In the genomic region with DNA sequence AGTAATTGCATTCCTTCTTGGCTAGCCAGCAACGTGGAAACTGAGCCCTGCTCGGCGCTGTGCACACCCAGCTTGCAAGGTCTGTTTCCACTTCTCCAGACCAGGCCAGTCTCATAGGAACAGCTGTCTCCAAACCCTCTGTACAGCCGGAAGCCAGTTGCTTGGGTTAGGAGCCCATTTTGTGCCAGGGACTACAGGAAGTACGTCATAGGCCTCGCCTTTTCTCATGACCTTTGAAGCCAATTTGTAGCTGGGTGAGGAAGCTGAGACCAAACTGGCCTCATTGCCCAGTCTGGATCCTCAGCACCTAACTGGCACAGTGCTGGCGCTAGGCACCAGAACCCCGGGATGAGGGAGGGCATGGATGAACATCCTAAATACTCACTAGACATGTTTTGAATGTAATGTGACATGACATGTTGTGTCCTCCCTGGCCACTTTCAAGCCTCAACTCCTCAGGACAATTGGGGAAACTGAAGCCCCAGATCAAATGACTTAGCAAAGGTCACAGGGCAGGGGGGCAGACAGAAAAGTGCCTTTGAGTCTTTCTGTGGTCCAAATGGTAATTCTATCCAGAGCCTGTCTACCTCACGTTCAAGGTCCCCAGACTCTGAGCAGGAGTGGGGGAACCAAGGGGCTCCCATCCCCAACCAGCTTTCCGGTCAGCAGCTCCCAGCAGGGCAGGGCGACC, we compare ENCODE assay signal across 8 mouse cellular contexts.
A peak's percentile ranks its signal among the peaks of the same experiment; 100 is the strongest.
DNase-seq lines count a peak whose midpoint lies in the region; TF ChIP-seq lines count a peak whose summit lies in the region.

No protein-coding gene starts in this region.

- H3K79me2 ChIP-seq in liver, adult 2 months (ENCODE audit: control insufficient read depth, insufficient read depth, low read length) = no peaks in the 10 kb centered on the region

- TF ChIP-seq CTCF in liver, adult 2 months (IDR thresholded peaks at IDR 0.05; ENCODE audit: low read depth, low read length) = no peak

- peak overlapping the region; percentile 44 for H3K9ac ChIP-seq in liver, adult 2 months (ENCODE audit: low read depth, low read length)

- peaks cover 3% of the 10 kb centered on the region for H3K4me1 ChIP-seq in liver, adult 2 months (ENCODE audit: control insufficient read depth, insufficient read depth, low read length)
- peaks cover 36% of the 10 kb centered on the region for H3K4me1 ChIP-seq in embryonic facial prominence, embryonic 10.5 days
- H3K4me1 ChIP-seq in heart, embryonic 10.5 days = peaks cover 22% of the 10 kb centered on the region

- peak overlapping the region; percentile 47; the same call in 1 of the 2 replicates for H3K4me3 ChIP-seq in liver, adult 2 months (ENCODE audit: insufficient read depth, low read depth, low read length)
- H3K4me3 ChIP-seq in embryonic facial prominence, embryonic 10.5 days = peak overlapping the region; percentile 55
- peak overlapping the region; percentile 63 for H3K4me3 ChIP-seq in heart, embryonic 10.5 days

- H3K27me3 ChIP-seq in liver, adult 2 months (ENCODE audit: control insufficient read depth, insufficient read depth, low read length) = no peaks in the 10 kb centered on the region
- H3K27me3 ChIP-seq in embryonic facial prominence, embryonic 10.5 days (replicated peaks; ENCODE audit: low read depth, poor library complexity, severe bottlenecking) = no peaks in the 10 kb centered on the region
- H3K27me3 ChIP-seq in heart, embryonic 10.5 days (ENCODE audit: insufficient read depth, poor library complexity, severe bottlenecking) = no peaks in the 10 kb centered on the region

- H3K27ac ChIP-seq in liver, adult 2 months (replicated peaks; ENCODE audit: insufficient read depth, low read depth, low read length) = peak overlapping the region; percentile 46
- H3K27ac ChIP-seq in embryonic facial prominence, embryonic 10.5 days (replicated peaks) = peak overlapping the region; percentile 82
- H3K27ac ChIP-seq in heart, embryonic 10.5 days = peak overlapping the region; percentile 88

- peak; percentile 86 for DNase-seq in liver, adult 2 months (ENCODE audit: extremely low read depth, low read depth, low spot score)
- DNase-seq in liver = no peak
- DNase-seq in embryonic facial prominence, embryonic 10.5 days (ENCODE audit: low spot score) = peak; percentile 68
- DNase-seq in heart, embryonic 10.5 days (ENCODE audit: low spot score) = no peak
- DNase-seq in kidney, adult 9 months = peak; percentile 83
- peak; percentile 62 for DNase-seq in lung, postnatal 14 days
- peak; percentile 12 for DNase-seq in ovary, postnatal 14 days (ENCODE audit: low spot score)
- no peak for DNase-seq in layer of hippocampus, adult 11-12 months (ENCODE audit: low spot score)

- no peaks in the 10 kb centered on the region for H3K36me3 ChIP-seq in liver, adult 2 months (ENCODE audit: control insufficient read depth, insufficient read depth, low read length)
- H3K36me3 ChIP-seq in embryonic facial prominence, embryonic 10.5 days (replicated peaks) = no peaks in the 10 kb centered on the region
- no peaks in the 10 kb centered on the region for H3K36me3 ChIP-seq in heart, embryonic 10.5 days

- WGBS in liver, adult 2 months = 35% methylated on average over 11 of the region's 11 CpGs
- 20% methylated on average over 11 of the region's 11 CpGs for WGBS in embryonic facial prominence, embryonic 10.5 days
- 36% methylated on average over 11 of the region's 11 CpGs for WGBS in heart, embryonic 10.5 days

- no peak for TF ChIP-seq POLR2A in liver, adult 2 months (IDR thresholded peaks at IDR 0.05; ENCODE audit: extremely low read depth, insufficient read depth, low read length)

- no peaks in the 10 kb centered on the region for H3K9me3 ChIP-seq in embryonic facial prominence, embryonic 10.5 days
- H3K9me3 ChIP-seq in heart, embryonic 10.5 days = no peaks in the 10 kb centered on the region

Comparison
In these comparisons a context has a peak if more than half of its experiments do, and no peak if none do; other contexts are left out.
1. DNase-seq: peak in liver, adult 2 months (single experiment), embryonic facial prominence, embryonic 10.5 days (single experiment), kidney, adult 9 months (single experiment), lung, postnatal 14 days (single experiment) and ovary, postnatal 14 days (single experiment); none in liver (single experiment), heart, embryonic 10.5 days (single experiment) and layer of hippocampus, adult 11-12 months (single experiment).
2. Peak in every context shown above with its lines, with median percentiles within 50 percentile points of each other: H3K27ac ChIP-seq and H3K4me3 ChIP-seq.